Mouse (Mus musculus) forebrain, postnatal 0 days (tissue): ENCODE measurements around the gene Sh2b1. TPM values are rescaled to one million over a fixed set of nuclear protein-coding genes. Genes with fewer than 3 reads are reported as not detected.

ENCODE experiments used
- ATAC-seq: fragments of 200-750 bp; cut with Nextera tagmentation; 2 replicates; pipeline ENCODE4 v1.8.0; 2017; ENCODE audit warnings: mild to moderate bottlenecking, moderate library complexity
- DNase-seq: peaks from one replicate; pipeline ENCODE4 v3.0.0-alpha.2; 2015
- H3K27ac ChIP-seq: fragments of 300-500 bp; sonication (generic); 2 replicates; pipeline ENCODE4 v1.5.1; 2014; ENCODE audit warnings: low read depth, mild to moderate bottlenecking, antibody characterized with exemption, low read length, moderate library complexity, mixed read lengths
- H3K27me3 ChIP-seq: fragments of 300-500 bp; sonication (generic); 2 replicates; pipeline ENCODE4 v1.6.1; 2014; ENCODE audit warnings: mild to moderate bottlenecking, low read length, mixed read lengths; ENCODE audit not compliant: insufficient read depth
- H3K36me3 ChIP-seq: fragments of 300-500 bp; sonication (generic); 2 replicates; pipeline ENCODE4 v1.6.1; 2014; ENCODE audit warnings: mild to moderate bottlenecking, moderate library complexity; ENCODE audit not compliant: insufficient read depth
- H3K4me1 ChIP-seq: fragments of 300-500 bp; sonication (generic); 2 replicates; pipeline ENCODE4 v1.6.1; 2014; ENCODE audit warnings: antibody characterized with exemption; ENCODE audit not compliant: insufficient read depth
- H3K4me2 ChIP-seq: fragments of 300-500 bp; sonication (generic); 2 replicates; pipeline ENCODE4 v1.6.1; 2014; ENCODE audit warnings: low read depth, mild to moderate bottlenecking, moderate library complexity
- H3K4me3 ChIP-seq: fragments of 300-500 bp; sonication (generic); 2 replicates; pipeline ENCODE4 v1.5.1; 2014; ENCODE audit warnings: low read depth, low read length, mixed read lengths
- H3K9ac ChIP-seq: fragments of 300-500 bp; sonication (generic); 2 replicates; pipeline ENCODE4 v1.6.1; 2014; ENCODE audit warnings: mild to moderate bottlenecking
- H3K9me3 ChIP-seq: fragments of 300-500 bp; sonication (generic); 2 replicates; pipeline ENCODE4 v1.6.1; 2016; ENCODE audit warnings: low read length
- CTCF ChIP-seq: sonication (generic); IDR thresholded peaks from 2 replicates; pipeline ENCODE4 v1.5.1; 2016; ENCODE audit warnings: antibody characterized with exemption, control low read depth, low read depth
- WGBS: fragments of 180-500 bp; shearing (Covaris S2); extraction: QIAGEN DNeasy Blood & Tissue Kit; methylation state at CpG from one replicate; pipeline ENCODE4 v1.1.7; 2014; 5-methylcytosine and 5-hydroxymethylcytosine counted together
- polyA plus RNA-seq: library from polyadenylated mRNA; unstranded; fragments of >200 nt; fragmentation: Nextera tagmentation; extraction: Ambion mirVana; gene quantifications from 2 replicates; pipeline ENCODE4 v1.2.1, GENCODE M21; 2015
- total RNA-seq: library from RNA; depleted of rRNA; stranded (reverse); fragments of >200 nt; gene quantifications from 2 replicates; pipeline ENCODE4 v1.2.3, GENCODE M21; 2014; rRNA removed

Sh2b1 gene
- total and polyA plus RNA-seq, 2 experiments from 2014 or later: 35.4 to 70.4 TPM

GRCm38 (mm10) chr7:126421756-126422155 is 53.5 kb downstream of the Sh2b1 start:
- H3K9me3 ChIP-seq: no peaks in the 10 kb centered on the region
- no peak overlapping the region for H3K4me3 ChIP-seq
- no peaks in the 10 kb centered on the region for H3K27me3 ChIP-seq
- no peak overlapping the region for H3K27ac ChIP-seq
- H3K4me2 ChIP-seq: no peak overlapping the region
- no peak overlapping the region for H3K9ac ChIP-seq
- WGBS: 86% methylated on average over 5 of the region's 5 CpGs
- H3K4me1 ChIP-seq: no peaks in the 10 kb centered on the region
- DNase-seq: no peak
- no peak for TF ChIP-seq CTCF
- ATAC-seq: no peak
- no peaks in the 10 kb centered on the region for H3K36me3 ChIP-seq

DNA sequence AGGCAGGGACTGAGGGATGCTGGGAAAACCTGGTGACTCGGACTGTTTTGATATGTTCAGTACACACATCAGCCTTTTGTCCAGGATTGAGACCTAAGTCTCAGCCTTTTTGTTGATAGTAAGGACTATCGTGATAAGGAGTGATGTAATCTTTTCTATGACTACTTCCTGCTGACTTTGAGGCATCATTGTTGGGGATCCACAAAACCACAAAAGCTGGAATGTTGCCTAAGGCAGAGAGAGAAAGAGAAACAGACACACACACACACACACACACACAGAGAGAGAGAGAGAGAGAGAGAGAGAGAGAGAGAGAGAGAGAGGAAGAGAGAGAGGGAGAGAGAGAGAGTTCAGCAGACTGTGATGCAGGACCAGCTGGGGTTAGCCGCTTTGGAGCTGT is 56.7 kb downstream of the Sh2b1 start:
- Histone ChIP-seq H3K27me3 (no peaks in the 10 kb centered on the region), H3K36me3 (no peaks in the 10 kb centered on the region), H3K4me2 (no peak overlapping the region), H3K9ac (no peak overlapping the region), H3K4me3 (no peak overlapping the region), H3K4me1 (no peaks in the 10 kb centered on the region), H3K9me3 (no peaks in the 10 kb centered on the region), H3K27ac (no peak overlapping the region)
- no peak for DNase-seq
- no peak for ATAC-seq
- 47% methylated on average over 3 of the region's 3 CpGs for WGBS
- no peak for TF ChIP-seq CTCF

DNA sequence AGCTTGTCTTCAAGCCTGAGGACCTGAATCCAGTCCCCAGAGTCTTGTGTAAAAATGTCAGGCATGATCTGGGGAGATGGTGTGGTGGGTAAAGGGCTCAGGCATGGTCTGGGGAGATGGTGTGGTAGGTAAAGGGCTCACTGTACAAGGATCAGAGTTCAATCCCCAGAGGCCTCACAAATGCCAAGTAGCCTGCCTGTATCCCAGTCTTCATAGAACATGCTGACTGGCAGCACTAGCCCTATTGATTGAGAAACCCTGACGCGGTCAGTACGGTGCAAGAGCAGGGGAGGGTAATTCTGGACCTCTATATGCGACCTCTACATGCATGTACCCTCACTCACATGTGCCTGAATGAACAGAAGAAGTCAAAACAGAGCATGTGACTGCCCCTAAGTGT is 57.6 kb downstream of the Sh2b1 start:
- no peak overlapping the region for H3K27ac ChIP-seq
- TF ChIP-seq CTCF: no peak
- H3K9ac ChIP-seq: no peak overlapping the region
- no peak overlapping the region for H3K4me2 ChIP-seq
- WGBS: 74% methylated on average over 4 of the region's 4 CpGs
- H3K9me3 ChIP-seq: no peaks in the 10 kb centered on the region
- H3K27me3 ChIP-seq: no peaks in the 10 kb centered on the region
- H3K4me3 ChIP-seq: no peak overlapping the region
- ATAC-seq: no peak
- no peaks in the 10 kb centered on the region for H3K36me3 ChIP-seq
- DNase-seq: no peak
- no peaks in the 10 kb centered on the region for H3K4me1 ChIP-seq

DNA sequence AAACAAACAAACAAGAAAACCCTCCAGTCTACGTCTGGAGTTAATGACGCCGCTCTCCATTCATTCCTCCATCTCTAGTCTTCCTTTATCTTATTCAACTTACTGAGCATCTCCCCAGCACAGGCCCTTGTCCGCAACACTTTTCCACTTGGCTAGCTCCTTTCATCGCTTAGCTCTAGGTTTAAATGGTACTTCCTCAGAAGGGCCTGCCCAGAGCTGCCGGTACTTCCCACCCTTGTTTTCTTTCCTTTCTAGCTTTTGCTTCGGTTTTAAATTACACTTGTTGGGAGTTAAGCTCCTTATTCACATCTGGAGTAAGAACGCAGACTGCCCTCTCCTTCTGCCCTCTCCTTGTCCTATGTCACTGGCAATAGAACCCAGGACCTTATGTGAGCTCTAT is 58.2 kb downstream of the Sh2b1 start:
- DNase-seq (no peak), ATAC-seq (no peak)
- H3K27ac ChIP-seq: no peak overlapping the region
- H3K36me3 ChIP-seq: no peaks in the 10 kb centered on the region
- H3K4me2 ChIP-seq: no peak overlapping the region
- no peaks in the 10 kb centered on the region for H3K4me1 ChIP-seq
- no peak for TF ChIP-seq CTCF
- H3K27me3 ChIP-seq: no peaks in the 10 kb centered on the region
- 5% methylated on average over 8 of the region's 8 CpGs for WGBS
- no peak overlapping the region for H3K9ac ChIP-seq
- no peak overlapping the region for H3K4me3 ChIP-seq
- no peaks in the 10 kb centered on the region for H3K9me3 ChIP-seq

Other genes starting within 250 kb of the Sh2b1 start
- 445 and 497 TPM in 2 replicates for gene Sbk1, start 202.8 kb downstream of the Sh2b1 start, total RNA-seq
- 204 and 224 TPM in 2 replicates for gene Sbk1, start 202.8 kb downstream of the Sh2b1 start, polyA plus RNA-seq
- gene Lat, start 105.9 kb downstream of the Sh2b1 start, total RNA-seq: 1.4 and 1.7 TPM in 2 replicates
- 0.15 and 0.38 TPM in 2 replicates for gene Lat, start 105.9 kb downstream of the Sh2b1 start, polyA plus RNA-seq
- gene Spns1, start 98.0 kb downstream of the Sh2b1 start, total RNA-seq: 102 and 198 TPM in 2 replicates
- 71.3 and 78.4 TPM in 2 replicates for gene Spns1, start 98.0 kb downstream of the Sh2b1 start, polyA plus RNA-seq
- gene Nfatc2ip, start 78.7 kb downstream of the Sh2b1 start, total RNA-seq: 5.2 and 6.3 TPM in 2 replicates
- gene Nfatc2ip, start 78.7 kb downstream of the Sh2b1 start, polyA plus RNA-seq: 2.2 and 2.4 TPM in 2 replicates
- gene Cd19, start 60.5 kb downstream of the Sh2b1 start, total RNA-seq: 0.67 TPM in 1 of 2 replicates, not detected in the other
- not detected in 2 replicates for gene Cd19, start 60.5 kb downstream of the Sh2b1 start, polyA plus RNA-seq
- 26.1 and 26.4 TPM in 2 replicates for gene Rabep2, start 46.7 kb downstream of the Sh2b1 start, total RNA-seq
- gene Rabep2, start 46.7 kb downstream of the Sh2b1 start, polyA plus RNA-seq: 17.3 and 19.3 TPM in 2 replicates
- 0.24 and 0.54 TPM in 2 replicates for gene Atp2a1, start 12.3 kb downstream of the Sh2b1 start, total RNA-seq
- gene Atp2a1, start 12.3 kb downstream of the Sh2b1 start, polyA plus RNA-seq: 0.10 and 0.45 TPM in 2 replicates
- 75.9 and 76.5 TPM in 2 replicates for gene Tufm, start 11.9 kb upstream of the Sh2b1 start, total RNA-seq
- 97.6 and 102 TPM in 2 replicates for gene Tufm, start 11.9 kb upstream of the Sh2b1 start, polyA plus RNA-seq
- 60.5 and 89.0 TPM in 2 replicates for gene Atxn2l, start 28.0 kb upstream of the Sh2b1 start, total RNA-seq
- gene Atxn2l, start 28.0 kb upstream of the Sh2b1 start, polyA plus RNA-seq: 39.5 and 56.8 TPM in 2 replicates
- gene Eif3c, start 91.0 kb upstream of the Sh2b1 start, total RNA-seq: 113 and 137 TPM in 2 replicates
- gene Eif3c, start 91.0 kb upstream of the Sh2b1 start, polyA plus RNA-seq: 200 and 205 TPM in 2 replicates
- 0.08 and 0.33 TPM in 2 replicates for gene Apobr, start 109.5 kb upstream of the Sh2b1 start, total RNA-seq
- gene Apobr, start 109.5 kb upstream of the Sh2b1 start, polyA plus RNA-seq: 0.16 and 0.39 TPM in 2 replicates
- gene Cln3, start 110.4 kb upstream of the Sh2b1 start, total RNA-seq: 26.9 and 29.0 TPM in 2 replicates
- gene Cln3, start 110.4 kb upstream of the Sh2b1 start, polyA plus RNA-seq: 22.1 and 23.8 TPM in 2 replicates
- gene Il27, start 119.5 kb upstream of the Sh2b1 start, total RNA-seq: not detected in 2 replicates
- not detected in 2 replicates for gene Il27, start 119.5 kb upstream of the Sh2b1 start, polyA plus RNA-seq
- 4.8 and 7.3 TPM in 2 replicates for gene Nupr1, start 155.4 kb upstream of the Sh2b1 start, total RNA-seq
- 15.5 and 18.0 TPM in 2 replicates for gene Nupr1, start 155.4 kb upstream of the Sh2b1 start, polyA plus RNA-seq
- 22.8 and 37.1 TPM in 2 replicates for gene Sgf29, start 173.9 kb upstream of the Sh2b1 start, total RNA-seq
- 59.6 and 62.3 TPM in 2 replicates for gene Sgf29, start 173.9 kb upstream of the Sh2b1 start, polyA plus RNA-seq
- 15.8 and 22.8 TPM in 2 replicates for gene Sult1a1, start 201.0 kb upstream of the Sh2b1 start, total RNA-seq
- 15.4 and 16.0 TPM in 2 replicates for gene Sult1a1, start 201.0 kb upstream of the Sh2b1 start, polyA plus RNA-seq
- 66.9 and 115 TPM in 2 replicates for gene Bola2, start 220.0 kb upstream of the Sh2b1 start, total RNA-seq
- 139 and 205 TPM in 2 replicates for gene Bola2, start 220.0 kb upstream of the Sh2b1 start, polyA plus RNA-seq
- 15.8 and 17.9 TPM in 2 replicates for gene Slx1b, start 220.4 kb upstream of the Sh2b1 start, total RNA-seq
- 7.5 and 10.1 TPM in 2 replicates for gene Slx1b, start 220.4 kb upstream of the Sh2b1 start, polyA plus RNA-seq
- 121 and 169 TPM in 2 replicates for gene Coro1a, start 232.4 kb upstream of the Sh2b1 start, total RNA-seq
- gene Coro1a, start 232.4 kb upstream of the Sh2b1 start, polyA plus RNA-seq: 118 and 146 TPM in 2 replicates